ENCODE assay signal across 18 mouse cellular contexts in the genomic region with DNA sequence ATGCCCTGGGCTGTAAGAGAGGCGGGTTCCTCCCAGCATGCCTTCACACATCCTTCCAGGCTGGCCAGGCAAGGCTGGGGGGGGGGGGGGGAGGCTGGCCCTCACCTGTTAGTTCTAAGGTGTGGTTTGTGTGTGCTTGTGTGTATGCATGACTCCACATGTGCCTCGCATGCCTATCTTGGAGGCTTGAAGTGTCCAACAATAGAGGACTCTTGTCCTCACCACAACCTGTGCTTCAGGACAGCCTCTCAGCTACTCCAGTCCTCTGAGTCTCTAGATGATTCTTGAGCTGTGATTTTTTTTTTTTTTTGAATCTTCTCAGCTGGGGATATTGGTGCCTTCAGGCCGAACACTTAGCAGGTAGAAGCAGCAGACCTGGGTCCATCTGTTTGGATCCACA.
"Had no signal": no experiment of that assay in that cellular context is flagged by ENCODE, and none has a peak within 500 bp of the region (broad histone marks: within the 10 kb centered on the region; RNA-seq: fewer than 3 reads in every experiment).

No protein-coding gene starts in this region.

- H3K9me3 ChIP-seq: midbrain, embryonic 12.5 days; neural tube, embryonic 13.5 days; neural tube, embryonic 15.5 days had no signal

- H3K27me3 ChIP-seq: midbrain, embryonic 12.5 days; neural tube, embryonic 13.5 days; neural tube, embryonic 15.5 days had no signal

- H3K27ac ChIP-seq: liver, embryonic 14.5 days; midbrain, embryonic 12.5 days; neural tube, embryonic 13.5 days; neural tube, embryonic 15.5 days had no signal

- H3K9ac ChIP-seq: liver, embryonic 14.5 days; lung, embryonic 14.5 days; midbrain, embryonic 12.5 days; neural tube, embryonic 13.5 days; neural tube, embryonic 15.5 days had no signal

- H3K4me2 ChIP-seq: lung, embryonic 14.5 days; midbrain, embryonic 12.5 days; neural tube, embryonic 13.5 days; neural tube, embryonic 15.5 days had no signal

- DNase-seq: lung, adult 18-20 months; lung, embryonic 14.5 days; lung, postnatal 14 days; lung, postnatal 4 days; midbrain, embryonic 14.5 days; right cerebral cortex, adult 18-20 months; right cerebral cortex, postnatal 25 days; right cerebral cortex, postnatal 4 days; spleen, adult 18-20 months; thymus, adult 18-20 months; thymus, postnatal 14 days; thymus, postnatal 36 days had no signal

- ATAC-seq: midbrain, embryonic 16.5 days had no signal

- H3K36me3 ChIP-seq: midbrain, embryonic 12.5 days; neural tube, embryonic 13.5 days; neural tube, embryonic 15.5 days had no signal

- H3K4me3 ChIP-seq: midbrain, embryonic 12.5 days; myocyte; neural tube, embryonic 13.5 days; neural tube, embryonic 15.5 days had no signal
